Mouse (Mus musculus) ES-E14 (cell line): ENCODE results near the gene Apobec3. TPM values are rescaled to one million over a fixed set of nuclear protein-coding genes. Genes with fewer than 3 reads are reported as not detected.

Experiments
- DNase-seq: peaks from one replicate; pipeline ENCODE4 v3.0.0-alpha.2; 2013; ENCODE audit warnings: low read depth, low spot score
- H3K27ac ChIP-seq: 2 replicates; pipeline ENCODE4 v1.5.1; 2012; ENCODE audit warnings: low read depth, mild to moderate bottlenecking, low read length, moderate library complexity, mixed read lengths; ENCODE audit not compliant: poor library complexity, insufficient read depth, severe bottlenecking
- H3K36me3 ChIP-seq: 2 replicates; pipeline ENCODE4 v1.6.1; 2012; ENCODE audit warnings: mild to moderate bottlenecking, low read length, moderate library complexity, mixed read lengths; ENCODE audit not compliant: control insufficient read depth, poor library complexity, insufficient read depth, severe bottlenecking
- H3K4me1 ChIP-seq, 2 experiments: fragments of 150-350 bp in 1 of 2; sonication (generic) in 1 of 2; 2 replicates each; pipeline ENCODE4 v1.6.1; 2012; ENCODE audit warnings: low read length in 2 of 2, mild to moderate bottlenecking in 1 of 2, mixed read lengths in 1 of 2; ENCODE audit not compliant: control insufficient read depth in 2 of 2, insufficient read depth in 2 of 2, poor library complexity in 1 of 2
- H3K4me3 ChIP-seq, 2 experiments: fragments of 150-350 bp in 1 of 2; sonication (generic) in 1 of 2; 2 replicates each; pipeline ENCODE4 v1.5.1; 2012; ENCODE audit warnings: low read length in 2 of 2, low read depth in 1 of 2, mild to moderate bottlenecking in 1 of 2, mixed read lengths in 1 of 2; ENCODE audit not compliant: insufficient read depth in 1 of 2, poor library complexity in 1 of 2, severe bottlenecking in 1 of 2
- H3K9ac ChIP-seq: 2 replicates; pipeline ENCODE4 v1.6.1; 2012; ENCODE audit warnings: low read depth, mild to moderate bottlenecking, low read length, mixed read lengths; ENCODE audit not compliant: poor library complexity, insufficient read depth, severe bottlenecking
- H3K9me3 ChIP-seq: fragments of 150-350 bp; sonication (generic); 2 replicates; pipeline ENCODE4 v1.6.1; 2012; ENCODE audit warnings: low read depth, mild to moderate bottlenecking, low read length; ENCODE audit not compliant: control insufficient read depth, insufficient read depth
- CHD2 ChIP-seq: IDR thresholded peaks from 2 replicates; pipeline ENCODE4 v1.6.1; 2014; ENCODE audit warnings: mild to moderate bottlenecking, low read depth, low read length, inconsistent platforms
- HCFC1 ChIP-seq: IDR thresholded peaks from 2 replicates; pipeline ENCODE4 v1.6.1; 2012; ENCODE audit warnings: low read length, inconsistent platforms, borderline replicate concordance; ENCODE audit not compliant: insufficient read depth
- MAFK ChIP-seq: IDR thresholded peaks from 2 replicates; pipeline ENCODE4 v1.6.1; 2014; ENCODE audit warnings: mild to moderate bottlenecking, low read depth, low read length, inconsistent platforms; ENCODE audit not compliant: insufficient read depth
- ZC3H11A ChIP-seq: IDR thresholded peaks from 2 replicates; pipeline ENCODE4 v1.6.1; 2012; ENCODE audit warnings: low read depth, mild to moderate bottlenecking, inconsistent platforms, low read length, borderline replicate concordance
- ZNF384 ChIP-seq: IDR thresholded peaks from 2 replicates; pipeline ENCODE4 v1.6.1; 2012; ENCODE audit warnings: low read depth, low read length, inconsistent platforms
- in situ Hi-C, 2 experiments: fragments of 600-800 bp; cut with MboI; formaldehyde crosslinking; loops; one replicate each; pipeline ENCODE4 v1.15.1; 2025; ENCODE audit warnings: low sequenced_read_pairs in 2 of 2, inconsistent platforms in 1 of 2; ENCODE audit not compliant: unreplicated experiment in 2 of 2
- total RNA-seq: library from RNA; depleted of rRNA; stranded (reverse); fragments of 300-350 nt; gene quantifications from 2 replicates; pipeline ENCODE4 v1.2.3, GENCODE M21; 2012

The Apobec3 gene
- total RNA-seq, 1 experiment, result 42.4 TPM

DNA sequence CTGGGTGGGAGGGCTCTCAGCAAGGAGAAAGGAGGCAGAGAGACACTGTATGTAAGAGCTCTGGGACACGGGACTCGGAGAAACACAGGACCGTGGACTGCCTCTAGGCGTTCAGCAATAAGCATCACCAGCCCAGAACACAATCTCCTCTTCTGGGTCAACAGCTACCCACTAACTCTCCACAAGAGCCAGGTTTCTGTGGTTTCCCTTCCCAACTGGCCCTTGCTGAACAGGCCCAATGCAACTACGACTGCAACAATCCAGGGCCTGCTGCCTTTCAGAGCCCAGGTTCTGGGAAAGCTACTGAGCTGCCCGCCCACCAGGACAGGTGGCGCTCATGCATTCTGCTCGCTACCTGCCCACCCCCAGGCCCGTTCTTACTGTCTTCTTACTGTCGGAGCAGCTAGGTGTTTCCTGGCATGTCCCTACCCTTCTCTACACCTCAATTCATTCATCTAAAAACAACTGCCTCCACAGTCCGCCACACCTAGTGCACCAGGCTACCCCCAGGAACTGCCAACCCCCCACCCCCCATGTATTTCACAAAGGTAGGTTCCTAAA lies 35.5 kb downstream of the Apobec3 start:
- no peaks in the 10 kb centered on the region for H3K9me3 ChIP-seq
- TF ChIP-seq MAFK (no peak), CHD2 (no peak), ZNF384 (no peak)
- H3K4me3 ChIP-seq, result peak overlapping the region; percentile 40 to 46
- peak overlapping the region; percentile 61 for H3K27ac ChIP-seq
- in situ Hi-C loops, result no loop called here
- no peak for DNase-seq
- H3K36me3 ChIP-seq, result peaks cover 50% of the 10 kb centered on the region
- peaks cover 3 to 19% of the 10 kb centered on the region in 2 experiments; a peak in 3 of 4 replicates for H3K4me1 ChIP-seq
- H3K9ac ChIP-seq, result peak overlapping the region; percentile 17

GRCm38 (mm10) chr15:79927637-79928122 lies 36.2 kb downstream of the Apobec3 start:
- Histone ChIP-seq H3K36me3 (peaks cover 47% of the 10 kb centered on the region), H3K4me1 (peaks cover 3 to 19% of the 10 kb centered on the region in 2 experiments; a peak in 3 of 4 replicates), H3K9me3 (no peaks in the 10 kb centered on the region), H3K27ac (peak overlapping the region; percentile 92), H3K4me3 (peak overlapping the region; percentile 46 to 56), H3K9ac (peak overlapping the region; percentile 73)
- no peak for DNase-seq
- in situ Hi-C loops, result no loop called here
- TF ChIP-seq MAFK (no peak), ZC3H11A (no peak), ZNF384 (no peak), CHD2 (no peak), HCFC1 (no peak)

DNA sequence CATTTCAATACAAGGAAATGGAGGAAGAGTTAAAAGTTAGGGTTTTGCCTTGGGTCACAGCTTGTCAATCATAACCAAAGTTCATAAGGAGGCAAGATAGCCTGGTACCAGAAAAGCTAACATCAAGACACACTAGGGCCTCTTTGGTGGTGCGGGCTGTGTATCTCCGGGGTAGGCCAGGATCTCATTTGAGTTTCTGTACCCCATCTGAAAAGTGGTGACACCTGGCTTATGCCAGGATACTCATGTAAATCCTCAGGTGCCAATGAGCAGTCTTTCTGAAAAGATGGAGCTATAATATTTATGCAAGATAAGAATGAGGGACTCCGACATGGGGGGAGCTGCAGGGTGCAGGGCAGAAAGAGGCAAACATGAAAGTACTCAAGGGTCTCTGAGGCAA lies 36.9 kb downstream of the Apobec3 start:
- Histone ChIP-seq H3K9me3 (no peaks in the 10 kb centered on the region), H3K9ac (peak overlapping the region; percentile 38; the same call in 1 of the 2 replicates), H3K27ac (peak overlapping the region; percentile 92), H3K36me3 (peaks cover 43% of the 10 kb centered on the region), H3K4me1 (peaks cover 3 to 17% of the 10 kb centered on the region in 2 experiments; a peak in 3 of 4 replicates), H3K4me3 (peak overlapping the region; percentile 11 to 56)
- in situ Hi-C loops, result no loop called here
- TF ChIP-seq ZC3H11A, result no peak
- no peak for TF ChIP-seq ZNF384
- TF ChIP-seq HCFC1, result no peak
- TF ChIP-seq CHD2, result no peak
- no peak for TF ChIP-seq MAFK
- DNase-seq, result no peak

- DNase-seq, result no peak
- peak overlapping the region in 1 of 2 experiments; percentile 56; a peak in 1 of 4 replicates for H3K4me3 ChIP-seq
- H3K4me1 ChIP-seq, result peaks cover 3 to 16% of the 10 kb centered on the region in 2 experiments; a peak in 3 of 4 replicates
- H3K9ac ChIP-seq, result peak overlapping the region; percentile 38; the same call in 1 of the 2 replicates
- H3K9me3 ChIP-seq, result no peaks in the 10 kb centered on the region
- peak overlapping the region; percentile 92 for H3K27ac ChIP-seq
- in situ Hi-C loops, result no loop called here
- TF ChIP-seq ZNF384, result no peak
- peaks cover 39% of the 10 kb centered on the region for H3K36me3 ChIP-seq
These were observed 37.3 kb downstream of the Apobec3 start for GRCm38 (mm10) chr15:79928736-79929135.

- H3K9me3 ChIP-seq, result no peaks in the 10 kb centered on the region
- DNase-seq, result no peak
- H3K27ac ChIP-seq, result no peak overlapping the region
- peaks cover 3 to 16% of the 10 kb centered on the region in 2 experiments; a peak in 3 of 4 replicates for H3K4me1 ChIP-seq
- H3K36me3 ChIP-seq, result peaks cover 35% of the 10 kb centered on the region
- in situ Hi-C loops, result no loop called here
- 0 out of 4 replicates have a peak overlapping the region, but pooled peaks of 1 of the 2 experiments have one; percentile 3 for H3K4me3 ChIP-seq
- TF ChIP-seq ZNF384 (no peak), MAFK (no peak), CHD2 (no peak), ZC3H11A (no peak)
- no peak overlapping the region for H3K9ac ChIP-seq
These were observed 38.3 kb downstream of the Apobec3 start for GRCm38 (mm10) chr15:79929734-79930133.
